Mouse (Mus musculus): ENCODE data around the gene Atm.

- TF ChIP-seq POLR2A (IDR thresholded peaks at IDR 0.05; ENCODE audit: insufficient read depth, low read depth, low read length) (no peak), CTCF (IDR thresholded peaks at IDR 0.05; ENCODE audit: insufficient read depth, low read depth, low read length) (no peak)
These were observed 84.5 kb downstream of the Atm start for GRCm38 (mm10) chr9:53452038-53452437.

Measured in olfactory bulb, adult 2 months (tissue).